Mouse (Mus musculus): ENCODE results near the gene Adam21.
"Not testable (repeated sequence)": the region's sequence is repeated elsewhere in the genome, so short reads cannot be mapped to it uniquely, and the experiment has no call there.

Adam21 gene

DNA sequence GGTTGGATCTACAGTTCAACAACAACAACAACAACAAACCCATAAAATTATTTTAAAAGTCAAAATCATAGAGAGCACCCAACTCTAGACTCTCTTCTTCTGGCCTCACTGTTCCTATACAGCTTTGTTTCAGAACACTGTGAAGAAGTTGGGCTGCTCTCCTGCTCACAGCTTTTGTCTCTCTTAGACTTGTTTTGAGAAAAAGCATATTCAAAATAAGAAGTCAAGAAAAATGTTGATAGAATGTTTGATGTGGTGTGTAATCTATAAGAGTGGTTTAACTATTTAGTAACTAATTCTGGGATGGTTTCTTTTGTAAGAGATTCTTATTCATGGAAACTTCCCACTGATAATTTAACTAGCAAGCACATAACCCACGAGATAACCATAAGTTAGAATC lies at the start of gene Adam21:
TSS of gene Adam21 (minus strand) at position 101 of the 400 bp plus-strand sequence.
- no peak for DNase-seq (ENCODE audit: low spot score)

DNA sequence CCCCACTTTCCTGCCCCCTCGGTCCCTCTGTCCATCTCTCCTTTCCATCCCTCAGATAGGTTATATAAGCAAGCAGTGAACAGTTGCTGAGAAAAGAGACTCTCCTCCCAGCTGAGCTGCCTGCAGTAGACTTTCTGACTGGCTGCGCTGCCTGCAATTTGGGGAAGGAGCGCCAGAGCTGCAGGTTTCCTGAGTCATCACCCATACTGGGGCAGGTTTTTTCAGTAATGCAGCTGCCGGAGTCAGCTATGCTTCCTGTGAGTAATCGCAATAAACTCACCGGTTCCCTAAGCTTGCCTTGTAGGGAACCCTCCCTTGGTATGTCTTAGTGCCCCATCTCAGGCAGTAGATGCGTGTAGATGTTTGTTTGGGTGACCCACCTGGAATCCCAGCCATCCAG lies 48.7 kb upstream of the Adam21 start:
- no peak for DNase-seq (ENCODE audit: low spot score)

- DNase-seq (ENCODE audit: low spot score), result no peak
Measured at GRCm38 (mm10) chr12:81615807-81616206, 47.5 kb upstream of the Adam21 start.

GRCm38 (mm10) chr12:81609445-81609844 lies 41.2 kb upstream of the Adam21 start:
- no peak for DNase-seq (ENCODE audit: low spot score)

- DNase-seq (ENCODE audit: low spot score), result no peak
Measured at GRCm38 (mm10) chr12:81604995-81605784, 36.9 kb upstream of the Adam21 start.

GRCm38 (mm10) chr12:81596547-81597262 lies 28.4 kb upstream of the Adam21 start:
- no peak for DNase-seq (ENCODE audit: low spot score)

DNA sequence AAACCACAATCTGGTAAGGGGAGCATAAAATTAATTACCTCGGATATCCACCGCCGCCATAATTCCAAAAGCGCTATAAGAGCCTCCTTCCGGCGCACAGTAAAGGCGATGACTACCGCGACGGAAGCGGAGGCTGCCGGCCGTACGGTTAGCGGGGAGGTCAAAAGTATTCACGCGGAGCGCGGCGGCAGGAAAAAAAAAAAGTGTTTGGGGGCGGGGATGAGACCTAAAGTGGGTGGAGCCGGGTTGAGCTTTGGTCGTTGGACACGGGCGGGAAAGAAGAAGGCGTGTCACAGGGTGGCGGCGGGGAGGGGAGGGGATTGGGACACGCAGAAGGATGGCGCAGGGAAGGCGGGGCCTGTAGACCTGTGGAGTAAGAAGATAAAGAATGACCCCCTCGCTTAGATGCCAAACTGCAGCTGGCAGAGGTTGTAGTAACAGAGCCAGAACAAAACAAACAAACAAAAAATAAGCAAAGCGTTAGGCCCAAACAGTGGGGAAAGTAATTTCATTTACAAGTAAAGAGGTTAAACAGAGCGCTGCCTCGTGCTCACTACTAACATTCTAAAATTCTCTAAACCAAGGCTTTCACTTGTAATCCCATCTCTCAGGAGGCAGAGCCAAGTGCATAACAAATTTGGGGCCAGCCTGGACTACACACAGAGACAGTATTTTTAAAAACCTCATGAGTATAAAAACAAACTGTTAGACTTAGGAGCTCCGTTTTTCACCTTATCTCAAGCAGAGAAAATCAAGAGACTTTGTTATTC lies 26.8 kb upstream of the Adam21 start, which contains the start of gene Med6:
TSS of gene Med6 (minus strand) at position 107 of the 770 bp plus-strand sequence.
- peak; percentile 96 for DNase-seq (ENCODE audit: low spot score)

GRCm38 (mm10) chr12:81567931-81568330 lies 343 bp downstream of the Adam21 start:
- no peak for DNase-seq (ENCODE audit: low spot score)

DNA sequence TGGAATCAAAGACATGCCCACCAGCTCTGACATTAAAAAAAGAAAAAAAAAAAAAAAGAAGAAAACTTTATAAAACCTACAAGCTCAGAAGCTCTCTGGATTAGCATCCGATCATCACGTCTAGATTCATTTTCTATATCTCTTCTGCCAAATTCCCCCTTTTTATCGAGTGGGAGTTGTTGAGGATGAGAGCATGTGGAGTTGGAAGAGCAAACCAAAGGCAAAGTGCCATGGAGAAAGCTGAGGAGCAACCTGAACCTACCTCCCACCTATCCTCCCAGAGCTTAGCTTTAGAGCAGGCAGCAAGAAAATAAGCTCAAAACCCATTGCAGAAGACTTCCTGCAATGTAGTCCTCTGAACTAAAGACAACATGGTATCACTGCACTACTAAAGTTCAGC lies 4.1 kb downstream of the Adam21 start:
- no peak for DNase-seq (ENCODE audit: low spot score)

- no peak for DNase-seq (ENCODE audit: low spot score)
Measured at GRCm38 (mm10) chr12:81549286-81549685, 19.0 kb downstream of the Adam21 start.

DNA sequence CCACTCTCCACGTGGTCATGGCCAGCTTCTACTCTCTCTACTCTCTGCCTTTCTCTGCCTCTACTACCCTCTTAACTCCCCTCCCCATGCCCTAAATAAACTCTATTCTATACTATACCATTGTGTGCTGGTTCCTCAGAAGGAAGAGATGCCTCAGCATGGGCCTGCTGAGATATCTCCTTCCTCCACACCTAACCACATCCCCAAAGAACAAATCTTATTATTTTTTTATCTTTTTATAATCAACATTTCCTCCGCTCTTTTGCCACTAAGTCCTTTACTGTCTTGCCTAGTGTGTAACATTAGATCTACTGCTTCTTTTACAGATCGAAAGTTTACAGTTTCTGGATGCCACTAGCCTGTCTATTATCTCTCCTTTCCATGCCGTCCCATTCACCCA lies 21.1 kb downstream of the Adam21 start:
- DNase-seq (ENCODE audit: low spot score), result no peak

GRCm38 (mm10) chr12:81533029-81533419 lies 35.2 kb downstream of the Adam21 start:
- no peak for DNase-seq (ENCODE audit: low spot score)

DNA sequence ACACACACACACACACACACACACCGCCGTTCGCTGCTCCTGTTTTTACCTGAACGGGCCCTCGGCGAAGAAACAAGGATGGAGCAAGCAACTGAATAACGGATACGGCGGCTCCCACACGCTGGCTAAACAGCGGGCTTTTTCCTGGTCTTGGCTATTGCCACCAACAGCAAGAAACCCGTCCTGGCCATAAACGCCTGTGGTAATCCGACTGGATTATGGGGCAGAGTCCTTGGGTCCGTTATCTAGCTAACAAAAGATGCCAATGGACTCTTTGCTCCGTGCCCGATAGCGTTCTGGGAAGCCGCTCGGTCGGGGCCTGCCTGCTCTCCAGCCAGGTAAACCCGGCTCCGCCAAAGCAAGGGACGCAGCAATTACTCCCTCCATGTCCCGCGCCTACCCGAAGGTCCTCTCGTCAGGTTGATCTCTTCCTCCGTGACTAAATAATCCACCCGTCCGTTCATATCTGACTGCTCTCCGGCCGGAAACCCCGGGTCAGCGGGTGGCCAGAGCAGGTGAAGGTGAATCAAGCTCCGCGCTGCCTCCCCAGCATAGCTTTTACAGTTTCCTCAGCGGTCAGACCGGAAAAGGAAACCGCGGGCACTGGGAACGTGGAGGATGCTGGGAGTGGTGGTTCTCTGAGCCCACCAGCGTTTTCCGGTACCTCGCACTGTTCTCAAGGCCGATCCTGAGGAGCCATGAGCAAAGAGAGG lies 35.8 kb downstream of the Adam21 start, which contains the start of the genes Gm20498 and Synj2bp:
TSS of gene Gm20498 (minus strand) at position 590 of the 713 bp plus-strand sequence.
TSS of gene Synj2bp (minus strand) at position 596 of the 713 bp plus-strand sequence.
- peak; percentile 94 for DNase-seq (ENCODE audit: low spot score)

- DNase-seq (ENCODE audit: low spot score), result not testable (repeated sequence)
Measured at GRCm38 (mm10) chr12:81530587-81530986, 37.7 kb downstream of the Adam21 start.

Data from embryo, embryonic 10 days (tissue).